Mouse (Mus musculus) heart, embryonic 11.5 days (tissue): ENCODE measurements around the gene Shmt2. TPM values are rescaled to one million over a fixed set of nuclear protein-coding genes. Genes with fewer than 3 reads are reported as not detected.

Experiments used
- ATAC-seq: fragments of 200-750 bp; cut with Nextera tagmentation; replicated peaks from 2 replicates; pipeline ENCODE4 v1.8.0; 2017; ENCODE audit warnings: moderate library complexity; ENCODE audit not compliant: insufficient number of reproducible peaks, low FRiP score, low TSS enrichment
- H3K27ac ChIP-seq: fragments of 300-500 bp; sonication (generic); 2 replicates; pipeline ENCODE4 v1.5.1; 2014; ENCODE audit warnings: mild to moderate bottlenecking, low read depth, low read length
- H3K27me3 ChIP-seq: fragments of 300-500 bp; sonication (generic); 2 replicates; pipeline ENCODE4 v1.6.1; 2014; ENCODE audit warnings: mild to moderate bottlenecking, low read length, mixed read lengths; ENCODE audit not compliant: control insufficient read depth, insufficient read depth
- H3K36me3 ChIP-seq: fragments of 300-500 bp; sonication (generic); 2 replicates; pipeline ENCODE4 v1.6.1; 2014; ENCODE audit warnings: mild to moderate bottlenecking, low read length, moderate library complexity, mixed read lengths; ENCODE audit not compliant: control insufficient read depth, insufficient read depth
- H3K4me1 ChIP-seq: fragments of 300-500 bp; sonication (generic); 2 replicates; pipeline ENCODE4 v1.6.1; 2014; ENCODE audit warnings: low read length; ENCODE audit not compliant: control insufficient read depth, insufficient read depth
- H3K4me2 ChIP-seq: fragments of 300-500 bp; sonication (generic); 2 replicates; pipeline ENCODE4 v1.6.1; 2014; ENCODE audit warnings: mild to moderate bottlenecking, moderate library complexity
- H3K4me3 ChIP-seq: fragments of 300-500 bp; sonication (generic); 2 replicates; pipeline ENCODE4 v1.5.1; 2014; ENCODE audit warnings: low read depth, low read length
- H3K9ac ChIP-seq: fragments of 300-500 bp; sonication (generic); 2 replicates; pipeline ENCODE4 v1.6.1; 2014; ENCODE audit warnings: mild to moderate bottlenecking, low read depth, low read length, moderate library complexity
- H3K9me3 ChIP-seq: fragments of 300-500 bp; sonication (generic); replicated peaks from 2 replicates; pipeline ENCODE4 v1.6.1; 2016; ENCODE audit warnings: low read length; ENCODE audit not compliant: control insufficient read depth
- whole genome bisulfite sequencing: fragments of 180-500 bp; shearing (Covaris S2); extraction: QIAGEN DNeasy Blood & Tissue Kit; methylation state at CpG from one replicate; pipeline ENCODE4 v1.1.7; 2014; ENCODE audit not compliant: insufficient replicate concordance; 5-methylcytosine and 5-hydroxymethylcytosine counted together
- polyA plus RNA-seq: library from polyadenylated mRNA; unstranded; fragments of >200 nt; fragmentation: Nextera tagmentation; extraction: Ambion mirVana; gene quantifications from 2 replicates; pipeline ENCODE4 v1.2.1, GENCODE M21; 2014

The Shmt2 gene
- polyA plus RNA-seq, 1 experiment from 2014 or later, result 82.7 TPM

DNA sequence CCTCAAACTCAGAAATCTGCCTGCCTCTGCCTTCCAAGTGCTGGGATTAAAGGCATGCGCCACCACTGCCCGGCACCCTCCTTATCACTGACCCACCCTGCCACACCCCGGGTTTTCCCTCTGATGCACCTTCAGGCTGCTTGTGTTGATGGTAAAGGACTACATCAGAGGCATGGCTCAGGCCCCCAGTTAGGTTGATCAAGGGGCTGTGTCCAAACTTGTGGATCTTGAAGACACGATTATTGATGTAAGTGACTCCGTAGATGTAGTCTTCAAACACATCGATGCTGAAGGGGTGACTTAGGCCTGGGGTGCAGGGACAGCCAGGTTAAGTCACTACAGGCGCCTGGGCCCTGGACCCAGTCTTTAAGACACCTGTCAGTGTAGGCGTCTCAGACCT is 19.3 kb upstream of the Shmt2 start:
- Histone ChIP-seq H3K36me3 (peaks cover 23% of the 10 kb centered on the region), H3K9ac (no peak overlapping the region), H3K27ac (no peak overlapping the region), H3K27me3 (peaks cover 4% of the 10 kb centered on the region), H3K4me3 (no peak overlapping the region), H3K4me1 (no peaks in the 10 kb centered on the region), H3K9me3 (no peaks in the 10 kb centered on the region), H3K4me2 (no peak overlapping the region)
- 90% methylated on average over 8 of the region's 8 CpGs for WGBS
- ATAC-seq, result no peak

DNA sequence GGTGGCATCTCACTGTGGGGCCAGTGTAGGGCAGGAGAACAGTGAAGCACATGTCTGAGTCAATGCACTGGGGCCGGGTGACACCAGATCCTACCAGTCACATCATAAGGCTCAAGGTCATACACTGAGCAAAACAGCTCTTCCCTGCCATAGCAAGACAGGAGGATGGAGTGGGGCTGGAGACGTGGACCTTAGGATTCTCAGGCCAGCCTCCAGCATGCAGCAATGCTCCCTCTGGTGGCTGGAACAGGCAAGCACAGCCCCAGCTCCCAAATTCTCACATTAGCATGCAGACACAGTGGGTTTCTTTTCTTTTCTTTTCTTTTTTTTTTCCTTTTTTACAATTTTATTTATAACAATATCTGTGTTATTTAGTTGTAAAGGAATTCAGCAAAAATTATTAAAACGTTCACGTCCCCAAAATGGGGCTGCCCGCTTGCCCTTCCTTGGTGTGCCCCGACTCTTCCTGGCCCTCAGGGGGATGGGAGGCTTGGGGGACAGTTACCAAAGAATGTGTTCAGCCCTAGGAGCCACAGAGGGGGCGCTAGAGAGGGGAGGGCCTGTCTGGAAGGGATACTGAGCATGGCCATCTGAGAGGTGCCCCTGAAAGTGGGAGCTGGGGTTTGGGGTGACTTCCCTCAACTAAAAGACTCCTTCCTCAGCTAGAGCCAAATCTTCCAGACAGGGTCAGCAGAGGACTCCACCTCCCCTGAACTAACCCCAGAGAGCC is 15.8 kb upstream of the Shmt2 start:
- no peak overlapping the region for H3K27ac ChIP-seq
- 0 out of 2 replicates have a peak, but pooled peaks have one; percentile 27 for ATAC-seq
- H3K36me3 ChIP-seq, result peaks cover 17% of the 10 kb centered on the region
- peaks cover 10% of the 10 kb centered on the region for H3K4me1 ChIP-seq
- H3K9me3 ChIP-seq, result no peaks in the 10 kb centered on the region
- H3K27me3 ChIP-seq, result peaks cover 38% of the 10 kb centered on the region
- no peak overlapping the region for H3K9ac ChIP-seq
- H3K4me3 ChIP-seq, result no peak overlapping the region
- no peak overlapping the region for H3K4me2 ChIP-seq
- 24% methylated on average over 7 of the region's 7 CpGs for WGBS

DNA sequence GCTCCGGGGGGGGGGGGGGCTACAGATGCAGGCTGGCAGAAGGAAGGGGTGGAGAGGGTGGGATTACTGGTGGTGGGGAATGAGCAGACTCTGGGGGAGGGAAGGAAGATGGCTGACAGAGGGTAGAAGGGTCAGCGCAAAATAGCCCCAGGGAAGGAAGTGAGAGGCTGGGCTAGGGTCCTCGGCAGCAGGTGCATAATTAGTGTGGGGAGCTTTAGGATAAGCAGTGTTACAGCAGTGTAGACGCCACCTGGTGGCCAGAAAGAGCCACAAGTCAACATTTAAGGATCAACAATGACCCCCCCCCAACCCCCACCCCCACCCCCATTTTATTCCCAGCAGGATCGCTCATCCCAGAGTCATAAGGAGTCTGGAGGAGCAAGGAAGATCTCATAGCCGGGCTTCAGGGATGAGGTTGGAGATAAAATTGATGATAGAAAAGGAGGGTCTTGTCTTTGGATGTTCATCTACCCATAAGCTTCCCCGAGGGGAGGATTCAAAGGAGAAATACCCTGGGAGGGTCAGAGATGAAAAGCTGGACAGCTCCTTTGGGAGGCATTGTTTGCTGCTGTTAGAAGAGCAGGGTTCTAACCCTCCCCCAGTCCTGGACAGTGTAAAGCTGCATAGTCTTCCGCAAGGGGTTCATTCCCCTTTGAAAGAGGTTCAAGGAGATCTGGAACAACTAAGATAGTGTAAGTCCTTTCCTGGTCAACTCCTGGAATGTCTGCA is 14.5 kb upstream of the Shmt2 start:
- WGBS, result 11% methylated on average over 8 of the region's 8 CpGs
- Histone ChIP-seq H3K27ac (no peak overlapping the region), H3K4me2 (no peak overlapping the region), H3K36me3 (peaks cover 12% of the 10 kb centered on the region), H3K4me3 (no peak overlapping the region), H3K4me1 (peaks cover 10% of the 10 kb centered on the region), H3K9ac (no peak overlapping the region), H3K9me3 (no peaks in the 10 kb centered on the region), H3K27me3 (peaks cover 51% of the 10 kb centered on the region)
- ATAC-seq, result no peak

DNA sequence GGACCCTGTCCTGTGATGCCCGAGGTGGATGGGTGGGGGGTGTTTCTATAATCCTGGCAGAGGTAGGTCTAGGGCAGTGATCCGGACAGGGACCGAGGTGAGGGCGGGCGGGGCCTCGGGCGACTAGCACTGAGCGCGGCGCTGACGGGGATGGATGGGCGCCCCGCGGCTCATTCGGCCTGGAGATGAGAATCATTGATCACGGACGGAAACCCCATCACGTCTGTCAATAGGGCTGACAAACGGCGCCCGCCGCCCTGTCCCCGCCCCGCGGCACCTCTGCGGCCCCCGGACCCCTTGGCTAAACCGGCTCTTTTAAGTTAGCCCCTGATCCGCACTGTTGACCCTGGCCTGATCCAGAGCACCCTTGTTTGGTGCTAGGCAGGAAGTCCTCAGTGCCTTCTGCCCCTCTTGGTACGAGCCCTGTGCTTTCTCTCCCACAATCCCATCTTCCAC is 12.7 kb upstream of the Shmt2 start:
- H3K27ac ChIP-seq, result no peak overlapping the region
- H3K27me3 ChIP-seq, result peaks cover 69% of the 10 kb centered on the region
- peaks cover 4% of the 10 kb centered on the region; the same call in 1 of the 2 replicates for H3K36me3 ChIP-seq
- no peaks in the 10 kb centered on the region for H3K9me3 ChIP-seq
- H3K4me3 ChIP-seq, result peak overlapping the region; percentile 41; the same call in 1 of the 2 replicates
- no peak overlapping the region for H3K9ac ChIP-seq
- H3K4me2 ChIP-seq, result peak overlapping the region; percentile 67
- ATAC-seq, result no peak
- peaks cover 13% of the 10 kb centered on the region for H3K4me1 ChIP-seq
- 1% methylated on average over 30 of the region's 30 CpGs for WGBS

DNA sequence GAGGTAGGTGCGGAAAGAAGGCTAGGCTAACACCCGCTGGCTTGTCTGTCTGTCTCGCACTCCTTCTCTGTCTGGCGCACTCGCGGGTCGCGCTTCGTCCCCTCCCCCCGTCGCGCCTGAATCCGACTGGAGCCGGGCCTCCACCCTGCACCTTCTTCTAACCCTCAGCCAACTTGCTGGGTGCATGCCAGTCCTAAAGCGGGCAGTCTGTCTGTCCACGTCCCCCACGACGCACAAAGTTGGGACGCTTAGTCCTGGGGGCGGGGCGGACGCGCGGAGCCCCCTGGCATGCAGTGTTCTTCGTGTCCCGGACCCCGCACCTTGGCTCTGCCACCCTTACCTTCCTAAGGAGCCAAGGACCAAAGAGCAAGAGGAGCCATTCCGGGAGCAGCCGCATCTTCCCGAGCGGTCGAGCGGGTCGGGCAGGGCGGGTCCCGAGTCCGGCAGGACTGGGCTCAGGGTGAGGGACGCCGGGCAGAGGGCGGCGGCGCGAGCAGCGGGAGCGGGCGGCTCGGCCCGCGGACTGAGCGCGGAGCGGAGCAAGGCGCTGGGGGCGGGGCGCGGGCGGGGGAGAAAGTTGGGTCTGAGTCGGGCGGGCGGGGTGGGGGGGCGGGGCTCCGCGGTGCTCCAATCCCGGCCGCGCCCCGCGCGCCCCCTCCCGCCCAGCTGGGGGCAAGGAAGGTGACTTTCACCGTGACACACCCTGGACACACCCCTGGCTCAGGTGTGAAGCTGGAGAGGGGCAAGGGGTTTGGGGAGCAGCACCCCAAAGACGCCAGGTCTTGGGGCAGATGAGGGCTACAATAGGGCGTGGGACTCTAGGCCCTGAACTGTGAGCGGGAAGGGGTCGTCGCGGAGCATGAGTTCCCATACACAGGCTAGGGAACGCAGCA is 12.0 kb upstream of the Shmt2 start, which contains the start of gene Nxph4:
Gene Nxph4 (minus strand): TSS at position 524 of the 893 bp plus-strand sequence.
- peaks cover 13% of the 10 kb centered on the region for H3K4me1 ChIP-seq
- ATAC-seq, result no peak
- peak within 1 kb of the TSS; percentile 54 for H3K9ac ChIP-seq
- WGBS, result 1% methylated on average over 60 of the region's 78 CpGs
- H3K36me3 ChIP-seq, result peaks cover 1% of the 10 kb centered on the region; the same call in 1 of the 2 replicates
- H3K4me3 ChIP-seq, result peak within 1 kb of the TSS; percentile 41
- H3K9me3 ChIP-seq, result no peaks in the 10 kb centered on the region
- peak within 1 kb of the TSS; percentile 67 for H3K4me2 ChIP-seq
- no peak within 1 kb of the TSS for H3K27ac ChIP-seq
- H3K27me3 ChIP-seq, result peaks cover 76% of the 10 kb centered on the region

DNA sequence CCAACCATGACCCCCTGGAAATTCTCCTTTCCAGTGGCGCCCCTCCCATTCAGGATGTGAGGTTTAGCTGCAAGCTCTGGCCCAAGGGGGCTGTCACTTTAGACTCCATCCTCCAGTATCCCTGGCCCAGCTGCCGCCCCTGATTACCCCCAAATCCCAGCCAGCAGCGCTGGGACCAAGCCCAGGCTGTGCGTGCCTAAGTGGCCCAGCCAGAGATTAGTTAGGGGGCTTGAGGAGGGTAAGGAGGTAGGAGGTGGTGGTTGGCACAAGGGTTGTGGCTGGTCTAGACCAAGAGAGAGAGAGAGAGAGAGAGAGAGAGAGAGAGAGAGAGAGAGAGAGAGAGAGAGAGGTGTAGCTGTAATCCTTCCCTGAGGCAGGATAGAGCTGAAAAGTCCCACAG is 9.3 kb upstream of the Shmt2 start:
- Histone ChIP-seq H3K4me2 (no peak overlapping the region), H3K4me1 (peaks cover 19% of the 10 kb centered on the region), H3K9ac (no peak overlapping the region), H3K27ac (no peak overlapping the region), H3K36me3 (no peaks in the 10 kb centered on the region), H3K27me3 (peaks cover 100% of the 10 kb centered on the region), H3K9me3 (no peaks in the 10 kb centered on the region), H3K4me3 (no peak overlapping the region)
- 1% methylated on average over 4 of the region's 4 CpGs for WGBS
- no peak for ATAC-seq

DNA sequence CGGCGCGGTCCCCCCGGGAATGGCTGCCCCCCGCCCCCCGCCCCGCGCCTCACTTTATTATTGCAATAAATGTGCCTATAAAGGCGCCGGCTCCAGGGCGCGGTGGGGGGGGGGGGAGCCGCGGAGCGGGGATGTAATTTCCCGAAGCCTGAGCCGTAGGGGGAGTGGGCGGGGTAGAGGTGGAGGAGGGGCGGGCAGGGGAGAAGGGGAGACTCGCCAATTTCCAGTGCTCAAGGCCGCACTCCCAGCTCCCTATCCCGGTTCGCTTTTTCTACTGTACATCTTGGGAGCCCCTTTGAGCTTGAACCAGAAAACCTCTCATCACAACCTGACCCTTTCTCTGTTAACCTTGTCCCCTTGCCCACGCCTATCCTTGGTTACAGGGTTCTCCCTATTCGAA is 8.7 kb upstream of the Shmt2 start:
- H3K27me3 ChIP-seq, result peaks cover 100% of the 10 kb centered on the region
- no peak for ATAC-seq
- no peak overlapping the region for H3K4me3 ChIP-seq
- H3K9ac ChIP-seq, result no peak overlapping the region
- H3K9me3 ChIP-seq, result no peaks in the 10 kb centered on the region
- no peak overlapping the region for H3K27ac ChIP-seq
- no peak overlapping the region; the same call in 1 of the 2 replicates for H3K4me2 ChIP-seq
- WGBS, result under 1% methylated on average over 22 of the region's 25 CpGs
- H3K4me1 ChIP-seq, result peaks cover 22% of the 10 kb centered on the region
- no peaks in the 10 kb centered on the region for H3K36me3 ChIP-seq

DNA sequence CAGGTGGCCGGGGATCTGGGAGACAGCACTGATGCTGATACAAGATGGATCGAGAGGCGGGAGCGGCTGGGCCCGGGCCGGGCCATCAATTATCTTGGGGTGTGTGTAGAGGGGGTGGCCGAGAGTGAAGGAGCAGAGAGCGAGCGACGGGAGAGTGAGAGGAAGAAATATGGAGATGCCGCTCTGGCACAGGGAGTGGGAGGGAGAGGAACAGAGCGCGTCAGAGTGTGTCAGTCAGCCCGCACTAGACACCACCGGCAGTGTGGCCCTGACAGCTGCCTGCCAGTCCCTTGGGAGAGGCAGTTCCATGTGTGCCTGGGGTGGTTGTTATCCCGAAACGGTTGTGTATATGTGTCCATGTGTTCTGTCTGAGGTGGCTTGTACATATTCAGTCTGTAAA is 5.2 kb upstream of the Shmt2 start:
- Histone ChIP-seq H3K4me1 (peaks cover 13% of the 10 kb centered on the region), H3K4me3 (no peak overlapping the region)
- 0 out of 2 replicates have a peak, but pooled peaks have one; percentile 37 for ATAC-seq

More for the DNA sequence above, 5.2 kb upstream of the Shmt2 start:
- Histone ChIP-seq H3K27me3 (peaks cover 95% of the 10 kb centered on the region), H3K36me3 (no peaks in the 10 kb centered on the region), H3K9ac (no peak overlapping the region), H3K27ac (no peak overlapping the region), H3K4me2 (no peak overlapping the region), H3K9me3 (no peaks in the 10 kb centered on the region)
- 3% methylated on average over 17 of the region's 17 CpGs for WGBS
